Mouse (Mus musculus) spleen, adult 2 months (tissue): ENCODE data around the gene Lpcat3. TPM values are rescaled to one million over a fixed set of nuclear protein-coding genes. Genes with fewer than 3 reads are reported as not detected.

Source experiments
- DNase-seq, 2 experiments: peaks; one replicate each; pipeline versions ENCODE4 v3.0.0 to v3.0.0-alpha.2; 2012 to 2021; ENCODE audit warnings: low spot score in 2 of 2, low read depth in 1 of 2
- H3K27ac ChIP-seq: fragments of 200-500 bp; 2 replicates; pipeline ENCODE4 v1.5.1; 2012; ENCODE audit warnings: low read length, inconsistent platforms; ENCODE audit not compliant: insufficient read depth
- H3K27me3 ChIP-seq: fragments of 200-500 bp; 2 replicates; pipeline ENCODE4 v1.6.1; 2012; ENCODE audit warnings: mild to moderate bottlenecking, moderate library complexity, low read length, inconsistent platforms; ENCODE audit not compliant: control insufficient read depth, insufficient read depth
- H3K36me3 ChIP-seq: fragments of 200-500 bp; 2 replicates; pipeline ENCODE4 v1.6.1; 2012; ENCODE audit warnings: mild to moderate bottlenecking, low read length, inconsistent platforms; ENCODE audit not compliant: control insufficient read depth, insufficient read depth
- H3K4me1 ChIP-seq: fragments of 200-500 bp; 2 replicates; pipeline ENCODE4 v1.6.1; 2011; ENCODE audit warnings: inconsistent platforms; ENCODE audit not compliant: control insufficient read depth, insufficient read depth, insufficient read length
- H3K4me3 ChIP-seq: fragments of 200-500 bp; 2 replicates; pipeline ENCODE4 v1.5.1; 2011; ENCODE audit warnings: mild to moderate bottlenecking, inconsistent platforms; ENCODE audit not compliant: insufficient read depth, insufficient read length; ENCODE audit errors: extremely low read depth
- CTCF ChIP-seq: fragments of 200-500 bp; IDR thresholded peaks from 2 replicates; pipeline ENCODE4 v1.5.1; 2011; ENCODE audit warnings: mild to moderate bottlenecking, inconsistent platforms; ENCODE audit not compliant: insufficient read depth, insufficient read length, insufficient replicate concordance; ENCODE audit errors: extremely low read depth
- POLR2A ChIP-seq: fragments of 200-500 bp; IDR thresholded peaks from 2 replicates; pipeline ENCODE4 v1.6.1; 2011; ENCODE audit warnings: low read depth, low read length, inconsistent platforms
- WGBS: fragments of 180-500 bp; shearing (Covaris S2); methylation state at CpG from one replicate; pipeline ENCODE4 v1.1.7; 2018; 5-methylcytosine and 5-hydroxymethylcytosine counted together
- polyA plus RNA-seq: library from polyadenylated mRNA; depleted of rRNA; stranded (reverse); fragments of >200 nt; gene quantifications from 2 replicates; pipeline ENCODE4 v1.2.3, GENCODE M21; 2012

Lpcat3 gene
- polyA plus RNA-seq, 1 experiment: 65.1 TPM

- Histone ChIP-seq H3K4me3 (no peak overlapping the region), H3K36me3 (no peaks in the 10 kb centered on the region), H3K27ac (no peak overlapping the region), H3K27me3 (no peaks in the 10 kb centered on the region), H3K4me1 (peaks cover 2% of the 10 kb centered on the region)
- DNase-seq: no peak
- 80% methylated on average over 7 of the region's 7 CpGs for WGBS
- TF ChIP-seq CTCF (no peak), POLR2A (no peak)
Observed at GRCm38 (mm10) chr6:124664256-124664655, 1.4 kb downstream of the Lpcat3 start.

DNA sequence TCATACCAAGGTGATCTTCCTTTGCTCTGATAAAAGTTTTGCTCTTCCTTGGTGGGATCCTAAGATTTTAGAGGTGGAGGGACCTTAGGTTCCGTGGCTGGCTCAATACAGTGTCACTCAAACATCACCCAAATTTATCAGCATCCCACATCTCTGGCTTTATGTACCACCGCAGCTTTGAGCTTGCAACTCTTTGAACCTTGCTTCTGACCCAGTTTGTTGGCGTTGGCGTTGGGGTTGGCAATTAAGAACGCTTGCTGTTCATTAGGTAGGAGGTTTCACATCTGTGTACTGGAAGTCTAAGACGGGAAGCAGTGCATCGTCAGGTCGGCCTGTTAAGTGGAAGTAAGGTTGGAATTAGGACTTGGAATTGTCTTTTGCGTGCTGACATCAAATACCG lies 2.2 kb downstream of the Lpcat3 start:
- H3K27ac ChIP-seq: no peak overlapping the region

DNA sequence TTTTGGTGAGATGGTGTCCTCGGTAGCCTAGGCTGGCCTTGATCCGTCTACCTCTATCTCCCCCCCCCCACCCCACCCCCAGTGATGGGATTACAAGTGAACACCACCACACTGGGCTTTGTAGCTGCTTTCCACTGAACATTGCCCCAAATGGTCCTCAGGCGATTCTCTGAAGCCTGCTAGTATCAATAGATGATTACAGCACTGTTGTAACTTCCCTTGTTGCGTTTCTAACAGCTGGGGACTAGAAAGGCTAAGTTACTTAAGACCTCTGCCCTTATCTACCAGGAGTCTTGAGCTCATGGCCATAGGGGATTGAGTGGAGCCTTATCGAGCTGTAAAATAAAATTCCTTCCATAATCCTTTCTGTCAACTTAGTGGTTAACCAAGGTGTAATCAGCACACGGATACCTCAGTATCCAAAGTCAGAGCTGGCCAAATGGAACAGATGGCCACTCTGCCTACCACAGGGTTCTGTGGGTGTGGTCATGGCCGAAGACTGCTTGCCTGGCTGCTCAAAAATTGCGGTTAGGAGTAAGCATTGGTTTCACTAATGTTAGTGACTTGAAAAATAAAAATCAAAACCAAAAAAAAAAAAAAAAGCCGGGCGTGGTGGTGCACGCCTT lies 6.5 kb downstream of the Lpcat3 start:
- H3K36me3 ChIP-seq: no peaks in the 10 kb centered on the region
- no peak for DNase-seq
- H3K4me1 ChIP-seq: no peaks in the 10 kb centered on the region
- no peaks in the 10 kb centered on the region for H3K27me3 ChIP-seq
- WGBS: 89% methylated on average over 11 of the region's 11 CpGs
- H3K27ac ChIP-seq: no peak overlapping the region
- TF ChIP-seq CTCF (no peak), POLR2A (no peak)
- H3K4me3 ChIP-seq: no peak overlapping the region

More for the DNA sequence above, 2.2 kb downstream of the Lpcat3 start:
- H3K36me3 ChIP-seq: no peaks in the 10 kb centered on the region
- WGBS: 86% methylated on average over 10 of the region's 10 CpGs
- TF ChIP-seq POLR2A: no peak
- TF ChIP-seq CTCF: no peak
- no peaks in the 10 kb centered on the region for H3K27me3 ChIP-seq
- no peak overlapping the region for H3K4me3 ChIP-seq
- H3K4me1 ChIP-seq: peaks cover 2% of the 10 kb centered on the region
- DNase-seq: no peak

GRCm38 (mm10) chr6:124670281-124670900 lies 7.6 kb downstream of the Lpcat3 start:
- TF ChIP-seq POLR2A (no peak), CTCF (no peak)
- Histone ChIP-seq H3K27me3 (no peaks in the 10 kb centered on the region), H3K4me3 (no peak overlapping the region), H3K4me1 (no peaks in the 10 kb centered on the region), H3K36me3 (peaks cover 1% of the 10 kb centered on the region; the same call in 1 of the 2 replicates), H3K27ac (no peak overlapping the region)
- no peak for DNase-seq
- WGBS: 94% methylated on average over 7 of the region's 7 CpGs

- Histone ChIP-seq H3K4me1 (no peaks in the 10 kb centered on the region), H3K27me3 (no peaks in the 10 kb centered on the region), H3K36me3 (peaks cover 1% of the 10 kb centered on the region; the same call in 1 of the 2 replicates), H3K27ac (no peak overlapping the region), H3K4me3 (no peak overlapping the region)
- no peak for DNase-seq
- TF ChIP-seq CTCF: no peak
- TF ChIP-seq POLR2A: no peak
- 69% methylated on average over 6 of the region's 6 CpGs for WGBS
Observed at GRCm38 (mm10) chr6:124672100-124672499, 9.3 kb downstream of the Lpcat3 start.

DNA sequence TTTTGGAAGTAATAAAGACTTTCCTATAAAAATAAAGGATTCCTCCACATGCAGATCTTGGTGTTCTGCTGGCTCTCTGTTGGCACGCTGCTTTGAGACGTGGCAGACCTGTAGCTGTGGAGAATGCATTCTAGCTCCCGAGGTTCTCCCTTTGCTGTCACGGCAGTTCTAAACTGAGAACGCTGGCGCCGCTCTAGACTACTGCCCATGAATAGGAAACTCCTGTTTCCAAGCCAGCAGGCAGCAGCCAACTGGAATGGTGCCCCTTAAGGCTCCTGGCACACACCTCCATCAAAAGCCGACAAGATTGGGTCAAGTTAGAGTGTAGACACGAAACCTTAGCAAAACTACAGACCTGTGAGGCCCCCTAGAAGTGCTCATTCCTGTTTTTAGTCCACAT lies 10.8 kb downstream of the Lpcat3 start:
- Histone ChIP-seq H3K36me3 (peaks cover 1% of the 10 kb centered on the region; the same call in 1 of the 2 replicates), H3K4me3 (no peak overlapping the region), H3K27me3 (no peaks in the 10 kb centered on the region), H3K27ac (no peak overlapping the region), H3K4me1 (no peaks in the 10 kb centered on the region)
- no peak for DNase-seq
- no peak for TF ChIP-seq CTCF
- TF ChIP-seq POLR2A: no peak
- WGBS: 93% methylated on average over 9 of the region's 9 CpGs

DNA sequence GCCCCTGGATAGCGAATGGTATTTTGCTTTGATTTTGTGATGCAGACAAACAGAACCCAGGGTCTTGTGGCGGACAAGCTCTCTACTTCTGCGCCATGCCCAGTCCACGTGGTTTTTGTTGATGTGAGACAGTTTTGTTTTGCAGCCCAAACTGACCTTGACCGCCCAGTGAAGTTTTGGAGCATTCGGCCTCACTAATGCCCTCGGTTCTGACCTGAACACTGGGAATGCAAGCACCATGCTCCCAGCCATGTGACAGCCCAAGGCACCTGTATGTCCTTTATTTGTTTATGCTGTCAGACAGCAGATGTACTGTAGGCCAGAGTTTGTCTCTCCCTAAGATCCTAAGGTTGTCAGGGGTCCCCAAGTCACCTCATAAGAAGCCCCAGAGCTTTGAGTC lies 11.8 kb downstream of the Lpcat3 start:
- Histone ChIP-seq H3K4me3 (no peak overlapping the region), H3K36me3 (peaks cover 2% of the 10 kb centered on the region), H3K4me1 (no peaks in the 10 kb centered on the region), H3K27ac (no peak overlapping the region), H3K27me3 (no peaks in the 10 kb centered on the region)
- no peak for DNase-seq
- TF ChIP-seq POLR2A (no peak), CTCF (no peak)
- WGBS: 93% methylated on average over 7 of the region's 7 CpGs
